Mouse (Mus musculus) lung, postnatal 0 days (tissue): Measurements from ENCODE around the gene Irf2bp2. TPM values are rescaled to one million over a fixed set of nuclear protein-coding genes. Genes with fewer than 3 reads are reported as not detected.

ENCODE experiments used
- ATAC-seq: fragments of 200-750 bp; cut with Nextera tagmentation; 2 replicates; pipeline ENCODE4 v1.8.0; 2017; ENCODE audit warnings: moderate library complexity
- DNase-seq: peaks from one replicate; pipeline ENCODE4 v3.0.0-alpha.2; 2016; ENCODE audit warnings: low spot score
- H3K27ac ChIP-seq: fragments of 300-500 bp; sonication (generic); 2 replicates; pipeline ENCODE4 v1.5.1; 2014; ENCODE audit warnings: antibody characterized with exemption, mild to moderate bottlenecking, low read length, mixed read lengths
- H3K27me3 ChIP-seq: fragments of 300-500 bp; sonication (generic); replicated peaks from 2 replicates; pipeline ENCODE4 v1.6.1; 2014; ENCODE audit warnings: low read length, mixed read lengths; ENCODE audit not compliant: insufficient read depth
- H3K36me3 ChIP-seq: fragments of 300-500 bp; sonication (generic); 2 replicates; pipeline ENCODE4 v1.6.1; 2014; ENCODE audit warnings: low read length, mixed read lengths; ENCODE audit not compliant: insufficient read depth
- H3K4me1 ChIP-seq: fragments of 300-500 bp; sonication (generic); 2 replicates; pipeline ENCODE4 v1.6.1; 2014; ENCODE audit warnings: antibody characterized with exemption, low read depth, low read length, mixed read lengths; ENCODE audit not compliant: insufficient read depth
- H3K4me2 ChIP-seq: fragments of 300-500 bp; sonication (generic); replicated peaks from 2 replicates; pipeline ENCODE4 v1.6.1; 2014; ENCODE audit warnings: low read depth, mild to moderate bottlenecking, low read length, moderate library complexity, mixed read lengths
- H3K4me3 ChIP-seq: fragments of 300-500 bp; sonication (generic); 2 replicates; pipeline ENCODE4 v1.5.1; 2014; ENCODE audit warnings: low read depth, low read length
- H3K9ac ChIP-seq: fragments of 300-500 bp; sonication (generic); replicated peaks from 2 replicates; pipeline ENCODE4 v1.6.1; 2014; ENCODE audit warnings: low read depth, mild to moderate bottlenecking
- H3K9me3 ChIP-seq: fragments of 300-500 bp; sonication (generic); 2 replicates; pipeline ENCODE4 v1.6.1; 2016; ENCODE audit warnings: low read length, mixed read lengths
- CTCF ChIP-seq: IDR thresholded peaks from 2 replicates; pipeline ENCODE4 v1.5.1; 2016; ENCODE audit warnings: antibody characterized with exemption, mild to moderate bottlenecking
- EP300 ChIP-seq: IDR thresholded peaks from 2 replicates; pipeline ENCODE4 v1.6.1; 2016; ENCODE audit warnings: antibody characterized with exemption, mild to moderate bottlenecking, control low read depth
- WGBS: fragments of 180-500 bp; shearing (Covaris S2); extraction: QIAGEN DNeasy Blood & Tissue Kit; methylation state at CpG from one replicate; pipeline ENCODE4 v1.1.7; 2014; 5-methylcytosine and 5-hydroxymethylcytosine counted together
- polyA plus RNA-seq: library from polyadenylated mRNA; unstranded; fragments of >200 nt; fragmentation: Nextera tagmentation; extraction: Ambion mirVana; gene quantifications from 2 replicates; pipeline ENCODE4 v1.2.1, GENCODE M21; 2015

Irf2bp2 gene
- polyA plus RNA-seq, 1 experiment from 2014 or later, result 19.5 TPM

- TF ChIP-seq EP300 (no peak), CTCF (no peak)
- no peaks in the 10 kb centered on the region for H3K27me3 ChIP-seq
- peaks cover 35% of the 10 kb centered on the region for H3K4me1 ChIP-seq
These were observed 5.5 kb upstream of the Irf2bp2 start for GRCm38 (mm10) chr8:126599297-126599696.

GRCm38 (mm10) chr8:126598218-126598617 lies 4.4 kb upstream of the Irf2bp2 start:
- no peak overlapping the region for H3K4me2 ChIP-seq
- H3K4me3 ChIP-seq, result no peak overlapping the region
- no peak overlapping the region for H3K9ac ChIP-seq
- H3K36me3 ChIP-seq, result no peaks in the 10 kb centered on the region
- H3K4me1 ChIP-seq, result peaks cover 35% of the 10 kb centered on the region
- H3K27me3 ChIP-seq, result no peaks in the 10 kb centered on the region
- no peaks in the 10 kb centered on the region for H3K9me3 ChIP-seq
- WGBS, result 33% methylated on average over 12 of the region's 12 CpGs
- DNase-seq (peak; percentile 43), ATAC-seq (no peak)
- no peak for TF ChIP-seq EP300
- no peak for TF ChIP-seq CTCF
- H3K27ac ChIP-seq, result peak overlapping the region; percentile 54; the same call in 1 of the 2 replicates

More at GRCm38 (mm10) chr8:126599297-126599696, 5.5 kb upstream of the Irf2bp2 start:
- Histone ChIP-seq H3K4me3 (no peak overlapping the region), H3K27ac (no peak overlapping the region), H3K4me2 (no peak overlapping the region), H3K36me3 (no peaks in the 10 kb centered on the region), H3K9ac (no peak overlapping the region), H3K9me3 (no peaks in the 10 kb centered on the region)
- no peak for DNase-seq
- 86% methylated on average over 4 of the region's 4 CpGs for WGBS
- no peak for ATAC-seq

- WGBS, result 51% methylated on average over 5 of the region's 5 CpGs
These were observed 2.9 kb upstream of the Irf2bp2 start for GRCm38 (mm10) chr8:126596721-126597120.

GRCm38 (mm10) chr8:126596097-126596634 lies 2.4 kb upstream of the Irf2bp2 start:
- WGBS, result 1% methylated on average over 12 of the region's 12 CpGs
- Histone ChIP-seq H3K9me3 (no peaks in the 10 kb centered on the region), H3K27ac (peak overlapping the region; percentile 100), H3K9ac (peak overlapping the region; percentile 54; the same call in 1 of the 2 replicates), H3K4me1 (peaks cover 32% of the 10 kb centered on the region), H3K36me3 (peaks cover 6% of the 10 kb centered on the region), H3K4me2 (peak overlapping the region; percentile 90), H3K4me3 (peak overlapping the region; percentile 34; the same call in 1 of the 2 replicates), H3K27me3 (no peaks in the 10 kb centered on the region)
- peak; percentile 99 for DNase-seq
- ATAC-seq, result peak; percentile 42
- TF ChIP-seq EP300 (peak; percentile 94), CTCF (peak; percentile 30)

More at GRCm38 (mm10) chr8:126596721-126597120, 2.9 kb upstream of the Irf2bp2 start:
- no peak overlapping the region for H3K4me3 ChIP-seq
- H3K9ac ChIP-seq, result no peak overlapping the region; the same call in 1 of the 2 replicates
- peak overlapping the region; percentile 100 for H3K27ac ChIP-seq
- TF ChIP-seq EP300 (no peak), CTCF (no peak)
- H3K4me1 ChIP-seq, result peaks cover 35% of the 10 kb centered on the region
- DNase-seq, result no peak
- H3K36me3 ChIP-seq, result 0 out of 2 replicates have a peak, but pooled peaks cover under 1% of the 10 kb centered on the region
- H3K4me2 ChIP-seq, result peak overlapping the region; percentile 90
- H3K27me3 ChIP-seq, result no peaks in the 10 kb centered on the region
- ATAC-seq, result no peak
- no peaks in the 10 kb centered on the region for H3K9me3 ChIP-seq

- Histone ChIP-seq H3K4me1 (peaks cover 26% of the 10 kb centered on the region), H3K27ac (peak overlapping the region; percentile 100), H3K27me3 (no peaks in the 10 kb centered on the region), H3K36me3 (peaks cover 9% of the 10 kb centered on the region), H3K9ac (peak overlapping the region; percentile 54), H3K9me3 (no peaks in the 10 kb centered on the region), H3K4me3 (peak overlapping the region; percentile 34; the same call in 1 of the 2 replicates), H3K4me2 (peak overlapping the region; percentile 90)
- 3% methylated on average over 16 of the region's 16 CpGs for WGBS
- ATAC-seq (no peak; the same call in 1 of the 2 replicates), DNase-seq (peak; percentile 85)
- peak; percentile 40 for TF ChIP-seq EP300
- TF ChIP-seq CTCF, result no peak
These were observed 1.6 kb upstream of the Irf2bp2 start for GRCm38 (mm10) chr8:126595204-126596061.

- H3K4me3 ChIP-seq, result peak overlapping the region; percentile 100
- DNase-seq, result peak; percentile 100
- H3K9ac ChIP-seq, result peak overlapping the region; percentile 99
- ATAC-seq, result peak; percentile 87
- H3K9me3 ChIP-seq, result no peaks in the 10 kb centered on the region
- H3K36me3 ChIP-seq, result peaks cover 9% of the 10 kb centered on the region
- H3K27me3 ChIP-seq, result no peaks in the 10 kb centered on the region
- TF ChIP-seq EP300 (no peak), CTCF (peak; percentile 60)
- 2% methylated on average over 48 of the region's 48 CpGs for WGBS
- H3K4me2 ChIP-seq, result peak overlapping the region; percentile 90
- H3K4me1 ChIP-seq, result peaks cover 26% of the 10 kb centered on the region
- peak overlapping the region; percentile 100 for H3K27ac ChIP-seq
These were observed 755 bp upstream of the Irf2bp2 start for GRCm38 (mm10) chr8:126594481-126595000.
